Mouse (Mus musculus): ENCODE measurements around the gene Gm10282. TPM values are rescaled to one million over a fixed set of nuclear protein-coding genes. Genes with fewer than 3 reads are reported as not detected.

Gene Gm10282
- polyA plus RNA-seq, 1 experiment from 2014 or later: 20.1 TPM

DNA sequence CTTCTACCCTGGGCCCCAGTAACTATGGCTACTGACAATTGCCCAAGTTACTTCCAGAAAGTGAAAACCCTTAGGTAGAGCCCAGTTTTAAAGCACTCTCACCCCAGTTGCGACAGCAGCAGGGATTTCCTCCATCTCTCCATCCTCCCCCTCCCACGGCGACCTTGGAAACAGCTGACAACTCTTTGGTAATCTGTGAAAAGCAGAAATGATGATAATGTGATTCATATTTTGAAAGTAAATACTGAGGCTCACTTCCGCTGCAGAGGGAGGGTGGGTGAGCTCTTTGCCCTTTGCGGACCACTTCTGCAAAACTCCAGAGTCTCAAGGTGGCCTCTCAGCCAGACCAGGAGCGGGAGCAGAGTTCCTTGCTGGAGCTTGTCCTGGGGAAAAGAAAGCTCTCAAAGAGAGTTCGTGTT lies 17.4 kb upstream of the Gm10282 start:
- no peaks in the 10 kb centered on the region for H3K9me3 ChIP-seq
- H3K4me2 ChIP-seq: 0 out of 2 replicates have a peak overlapping the region, but pooled peaks have one; percentile 94
- peaks cover 3% of the 10 kb centered on the region; the same call in 1 of the 2 replicates for H3K36me3 ChIP-seq
- peaks cover 44% of the 10 kb centered on the region for H3K4me1 ChIP-seq
- peaks cover 25% of the 10 kb centered on the region for H3K27me3 ChIP-seq
- H3K4me3 ChIP-seq: peak overlapping the region; percentile 68; the same call in 1 of the 2 replicates
- WGBS: 67% methylated on average over 7 of the region's 7 CpGs
- H3K27ac ChIP-seq: no peak overlapping the region
- H3K9ac ChIP-seq: no peak overlapping the region
- no peak for ATAC-seq (ENCODE audit: insufficient number of reproducible peaks, low FRiP score, low TSS enrichment, low read depth)

DNA sequence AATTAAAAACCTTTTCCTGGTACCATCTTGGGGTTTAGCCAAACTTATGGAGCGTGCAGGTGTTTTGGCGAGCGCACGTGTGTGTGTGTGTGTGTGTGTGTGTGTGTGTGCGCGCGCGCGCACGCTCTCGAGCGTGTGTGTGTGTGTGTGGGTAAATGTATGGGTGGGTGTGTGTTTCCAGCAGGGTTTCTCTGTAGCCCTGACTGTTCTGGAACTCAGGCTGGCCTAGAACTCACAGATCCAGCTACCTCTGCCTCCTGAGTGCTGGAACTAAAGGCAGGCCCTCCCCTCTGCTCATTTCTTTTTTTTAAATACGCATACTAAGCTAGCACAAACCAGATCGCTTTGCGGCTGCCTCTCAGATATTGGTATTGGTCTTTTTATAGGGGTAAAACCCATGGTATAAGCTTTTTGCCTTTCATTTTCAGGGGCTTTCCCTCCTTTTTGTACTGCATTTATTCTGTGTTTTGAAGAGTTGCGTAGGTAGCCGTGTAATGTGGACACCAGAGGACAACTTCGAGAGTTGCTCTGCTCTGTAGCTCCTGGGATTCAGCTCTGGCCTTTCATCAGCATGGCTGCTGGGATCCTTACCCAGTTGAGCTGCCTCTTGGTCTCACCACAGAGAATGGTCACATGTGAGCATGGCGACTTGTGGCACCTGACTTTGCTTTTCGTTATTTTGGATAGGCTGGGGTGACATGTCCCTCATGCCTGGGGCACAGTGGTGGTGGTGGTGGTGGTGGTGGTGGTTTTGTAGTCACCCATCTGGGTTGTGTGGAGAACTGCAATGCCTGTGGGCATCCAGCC lies 16.8 kb upstream of the Gm10282 start:
- Histone ChIP-seq H3K27ac (no peak overlapping the region; the same call in 1 of the 2 replicates), H3K9ac (no peak overlapping the region), H3K36me3 (peaks cover 3% of the 10 kb centered on the region; the same call in 1 of the 2 replicates), H3K4me2 (peak overlapping the region; percentile 94), H3K4me1 (peaks cover 44% of the 10 kb centered on the region), H3K4me3 (peak overlapping the region; percentile 68), H3K27me3 (peaks cover 25% of the 10 kb centered on the region), H3K9me3 (no peaks in the 10 kb centered on the region)
- ATAC-seq (ENCODE audit: insufficient number of reproducible peaks, low FRiP score, low TSS enrichment, low read depth): no peak
- WGBS: 89% methylated on average over 20 of the region's 20 CpGs

DNA sequence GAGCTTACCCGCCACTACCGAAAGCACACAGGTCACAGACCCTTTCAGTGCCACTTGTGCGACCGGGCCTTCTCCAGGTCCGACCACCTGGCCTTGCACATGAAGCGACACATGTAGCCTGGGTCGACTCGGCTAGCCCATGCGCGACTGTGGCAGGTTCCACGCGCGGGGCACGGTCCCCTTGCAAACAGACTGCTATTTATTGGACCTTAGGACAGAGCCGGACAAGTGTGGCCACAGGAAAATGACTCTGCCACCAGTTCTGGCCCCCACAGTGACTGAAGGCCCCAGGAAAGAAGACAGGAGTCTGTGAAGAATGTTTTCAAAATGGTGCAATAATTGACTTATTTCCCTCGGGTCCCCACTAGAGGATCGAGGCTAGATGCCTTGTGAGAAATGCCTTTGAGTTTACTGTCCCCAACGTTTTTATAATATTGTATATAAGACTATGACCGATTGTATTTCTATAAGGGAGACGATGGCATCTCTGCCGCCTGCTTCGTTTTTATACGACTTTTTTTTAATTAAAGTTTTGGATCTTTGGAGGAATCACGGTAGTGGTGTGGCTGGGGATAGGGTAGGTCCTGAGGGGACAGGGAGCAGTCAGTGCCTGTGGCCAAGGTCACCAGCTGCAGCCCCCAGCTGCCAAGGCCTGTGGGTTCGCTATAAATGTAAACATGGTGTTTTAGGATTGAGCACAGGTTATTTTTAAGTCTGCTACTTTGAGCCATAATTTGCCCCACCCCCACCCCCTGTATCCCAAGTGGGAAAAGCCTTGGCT lies 15.9 kb upstream of the Gm10282 start:
- Histone ChIP-seq H3K27ac (no peak overlapping the region), H3K27me3 (peaks cover 25% of the 10 kb centered on the region)

DNA sequence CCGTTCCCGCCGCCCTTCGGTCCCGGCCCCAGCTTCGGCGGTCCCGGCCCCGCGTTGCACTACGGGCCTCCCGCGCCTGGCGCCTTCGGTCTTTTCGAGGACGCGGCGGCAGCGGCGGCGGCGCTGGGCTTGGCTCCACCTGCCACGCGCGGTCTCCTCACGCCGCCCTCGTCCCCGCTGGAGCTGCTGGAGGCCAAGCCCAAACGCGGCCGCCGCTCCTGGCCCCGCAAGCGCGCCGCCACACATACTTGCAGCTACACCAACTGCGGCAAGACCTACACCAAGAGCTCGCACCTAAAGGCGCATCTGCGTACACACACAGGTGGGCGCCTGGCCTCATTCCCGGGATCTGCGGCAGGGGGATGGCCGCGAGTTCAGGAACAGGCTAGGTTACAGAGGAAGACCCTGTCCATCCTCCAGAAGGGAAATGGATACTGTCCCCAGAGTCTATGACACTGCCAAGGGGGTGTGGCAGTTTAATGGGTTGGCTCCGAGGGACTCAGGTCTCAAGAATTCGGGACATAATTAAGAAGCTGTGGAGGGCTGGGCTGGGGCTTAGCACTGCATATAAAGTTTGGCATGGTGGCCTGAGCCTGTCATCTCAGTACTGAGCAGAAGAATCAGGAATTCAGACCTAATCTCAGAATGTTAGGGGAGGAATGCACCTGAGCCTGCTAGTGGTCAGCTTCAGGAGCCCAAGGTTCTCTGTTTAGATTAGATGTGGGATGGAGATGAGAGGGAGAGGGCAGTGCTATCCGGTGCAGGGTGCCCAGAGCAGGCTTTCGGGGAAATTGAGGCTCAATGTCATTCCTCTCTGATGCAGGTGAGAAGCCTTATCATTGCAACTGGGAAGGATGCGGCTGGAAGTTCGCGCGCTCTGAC lies 15.1 kb upstream of the Gm10282 start:
- peak overlapping the region; percentile 81 for H3K27ac ChIP-seq
- peaks cover 25% of the 10 kb centered on the region for H3K27me3 ChIP-seq
- 7% methylated on average over 52 of the region's 55 CpGs for WGBS
- no peak for ATAC-seq (ENCODE audit: insufficient number of reproducible peaks, low FRiP score, low TSS enrichment, low read depth)
- H3K4me2 ChIP-seq: peak overlapping the region; percentile 94
- H3K4me3 ChIP-seq: peak overlapping the region; percentile 68
- H3K36me3 ChIP-seq: peaks cover 3% of the 10 kb centered on the region; the same call in 1 of the 2 replicates
- peaks cover 48% of the 10 kb centered on the region for H3K4me1 ChIP-seq
- H3K9me3 ChIP-seq: no peaks in the 10 kb centered on the region
- H3K9ac ChIP-seq: peak overlapping the region; percentile 75

More for the DNA sequence above, 15.9 kb upstream of the Gm10282 start:
- Histone ChIP-seq H3K9ac (no peak overlapping the region), H3K4me2 (peak overlapping the region; percentile 94), H3K4me1 (peaks cover 48% of the 10 kb centered on the region), H3K4me3 (peak overlapping the region; percentile 68), H3K36me3 (peaks cover 3% of the 10 kb centered on the region; the same call in 1 of the 2 replicates), H3K9me3 (no peaks in the 10 kb centered on the region)
- 48% methylated on average over 25 of the region's 25 CpGs for WGBS
- no peak for ATAC-seq (ENCODE audit: insufficient number of reproducible peaks, low FRiP score, low TSS enrichment, low read depth)

DNA sequence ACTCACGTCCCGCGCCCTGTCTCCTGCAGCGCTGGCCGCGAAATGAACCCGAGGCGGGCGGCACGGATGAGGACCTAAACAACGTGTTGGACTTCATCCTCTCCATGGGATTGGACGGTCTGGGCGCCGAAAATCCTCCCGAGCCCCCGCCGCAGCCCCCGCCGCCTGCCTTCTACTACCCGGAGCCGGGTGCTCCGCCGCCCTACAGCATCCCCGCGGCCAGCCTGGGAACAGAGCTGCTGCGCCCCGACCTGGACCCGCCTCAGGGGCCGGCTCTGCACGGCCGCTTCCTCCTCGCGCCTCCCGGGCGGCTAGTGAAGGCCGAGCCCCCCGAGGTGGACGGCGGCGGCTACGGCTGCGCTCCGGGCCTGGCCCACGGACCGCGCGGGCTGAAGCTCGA lies 14.3 kb upstream of the Gm10282 start:
- Histone ChIP-seq H3K4me2 (peak overlapping the region; percentile 94), H3K36me3 (peaks cover 3% of the 10 kb centered on the region; the same call in 1 of the 2 replicates), H3K27me3 (peaks cover 25% of the 10 kb centered on the region), H3K9me3 (no peaks in the 10 kb centered on the region), H3K4me3 (peak overlapping the region; percentile 68), H3K9ac (peak overlapping the region; percentile 75), H3K4me1 (peaks cover 48% of the 10 kb centered on the region), H3K27ac (peak overlapping the region; percentile 81)
- peak; percentile 1; the same call in 1 of the 2 replicates for ATAC-seq (ENCODE audit: insufficient number of reproducible peaks, low FRiP score, low TSS enrichment, low read depth)
- WGBS: 1% methylated on average over 45 of the region's 48 CpGs

DNA sequence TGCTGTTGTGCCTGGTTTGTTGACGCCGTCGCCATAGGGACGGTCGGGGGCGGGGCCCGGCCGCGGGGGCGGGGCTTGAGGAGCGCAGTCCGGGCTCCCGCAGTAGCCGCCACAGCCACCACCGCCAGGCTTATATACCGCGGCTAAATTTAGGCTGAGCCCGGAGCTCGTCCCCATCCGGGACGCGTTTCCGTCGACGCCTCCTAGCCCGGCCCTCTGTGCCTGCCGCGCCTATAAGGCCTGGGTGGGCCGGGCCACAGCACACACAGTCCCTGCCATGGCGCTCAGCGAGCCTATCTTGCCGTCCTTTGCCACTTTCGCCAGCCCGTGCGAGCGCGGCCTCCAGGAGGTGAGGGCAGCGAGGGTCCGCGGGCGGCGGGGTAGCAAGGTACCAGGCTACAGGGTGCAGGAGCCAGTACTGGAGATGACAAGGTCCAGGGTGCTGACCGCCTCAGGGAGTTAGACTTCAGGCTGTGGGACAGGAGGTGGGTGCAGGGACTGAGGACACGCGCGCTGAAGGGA lies 13.8 kb upstream of the Gm10282 start, which contains the start of gene Klf2:
Gene Klf2 (plus strand): TSS at position 233 of the 522 bp plus-strand sequence.
- H3K27ac ChIP-seq: peak within 1 kb of the TSS; percentile 81
- no peaks in the 10 kb centered on the region for H3K9me3 ChIP-seq
- peaks cover 25% of the 10 kb centered on the region for H3K27me3 ChIP-seq
- under 1% methylated on average over 46 of the region's 46 CpGs for WGBS
- ATAC-seq (ENCODE audit: insufficient number of reproducible peaks, low FRiP score, low TSS enrichment, low read depth): peak; percentile 96
- peak within 1 kb of the TSS; percentile 94 for H3K4me2 ChIP-seq
- H3K4me3 ChIP-seq: peak within 1 kb of the TSS; percentile 68
- H3K36me3 ChIP-seq: peaks cover 3% of the 10 kb centered on the region; the same call in 1 of the 2 replicates
- peak within 1 kb of the TSS; percentile 75 for H3K9ac ChIP-seq
- peaks cover 48% of the 10 kb centered on the region for H3K4me1 ChIP-seq

DNA sequence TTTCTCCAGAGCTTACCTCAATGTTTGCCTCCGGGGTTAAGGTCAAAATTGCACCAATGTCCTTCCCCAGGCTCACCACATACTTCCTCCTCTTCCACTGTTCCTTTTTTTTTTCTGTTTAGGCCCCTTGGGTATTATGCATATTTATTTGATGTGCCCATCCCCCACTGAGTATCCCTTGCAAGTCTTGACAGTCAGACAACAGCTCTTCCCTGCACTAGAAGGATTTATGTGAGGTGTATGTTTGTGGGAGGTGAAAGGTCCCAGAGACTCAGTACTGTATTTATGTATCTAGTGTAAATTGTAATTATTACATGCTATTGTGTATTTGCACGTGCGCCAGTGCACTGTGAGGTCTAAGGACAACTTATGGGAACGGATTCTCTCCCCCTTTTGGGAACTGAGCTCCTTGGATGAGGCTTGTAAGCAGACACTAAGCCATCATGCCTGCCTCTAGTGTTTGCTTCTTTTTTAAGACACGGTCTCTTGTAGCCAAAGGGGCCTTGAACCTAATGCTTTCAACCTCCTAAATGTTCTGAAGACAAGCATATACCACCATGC lies 12.8 kb upstream of the Gm10282 start:
- no peak for ATAC-seq (ENCODE audit: insufficient number of reproducible peaks, low FRiP score, low TSS enrichment, low read depth)
- peaks cover 3% of the 10 kb centered on the region; the same call in 1 of the 2 replicates for H3K36me3 ChIP-seq
- H3K4me2 ChIP-seq: no peak overlapping the region
- H3K9ac ChIP-seq: no peak overlapping the region
- peaks cover 25% of the 10 kb centered on the region for H3K27me3 ChIP-seq
- H3K4me3 ChIP-seq: no peak overlapping the region
- no peaks in the 10 kb centered on the region for H3K9me3 ChIP-seq
- 50% methylated on average over 5 of the region's 5 CpGs for WGBS
- no peak overlapping the region for H3K27ac ChIP-seq
- peaks cover 43% of the 10 kb centered on the region for H3K4me1 ChIP-seq

DNA sequence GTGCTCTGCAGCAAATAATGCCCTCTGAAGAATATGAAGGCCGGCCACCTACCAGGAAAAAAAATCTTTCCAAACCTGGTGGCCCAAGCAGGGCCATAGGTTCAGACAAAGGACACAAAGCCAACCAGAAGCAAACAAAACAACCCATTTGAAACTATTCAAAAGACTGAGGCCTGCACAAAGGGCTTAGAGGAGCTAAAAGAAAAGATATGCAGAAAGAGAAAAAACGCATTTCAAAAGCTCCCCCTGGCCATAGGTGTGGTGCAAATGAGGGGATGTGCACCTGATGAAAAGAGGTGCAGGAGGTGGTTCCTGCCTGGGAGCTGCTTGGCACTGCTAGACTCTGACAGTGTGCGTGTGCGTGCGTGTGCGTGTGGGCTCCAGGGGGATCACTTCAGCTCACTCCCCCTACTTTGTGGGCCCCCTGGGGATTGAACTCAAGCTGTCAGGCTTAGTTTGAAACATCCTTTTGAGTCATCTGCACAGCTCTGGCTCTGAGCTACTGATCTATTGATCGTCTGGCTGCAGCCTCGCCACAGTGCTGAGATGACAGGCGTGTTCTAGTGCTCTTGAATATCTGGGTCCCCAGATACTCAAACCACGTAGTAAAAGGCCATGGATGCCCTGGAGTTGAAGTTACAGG lies 11.1 kb upstream of the Gm10282 start:
- Histone ChIP-seq H3K4me1 (peaks cover 28% of the 10 kb centered on the region), H3K9me3 (no peaks in the 10 kb centered on the region), H3K27ac (no peak overlapping the region), H3K4me2 (no peak overlapping the region), H3K36me3 (no peaks in the 10 kb centered on the region), H3K27me3 (peaks cover 23% of the 10 kb centered on the region), H3K4me3 (no peak overlapping the region), H3K9ac (no peak overlapping the region)
- WGBS: 48% methylated on average over 10 of the region's 10 CpGs
- ATAC-seq (ENCODE audit: insufficient number of reproducible peaks, low FRiP score, low TSS enrichment, low read depth): no peak

DNA sequence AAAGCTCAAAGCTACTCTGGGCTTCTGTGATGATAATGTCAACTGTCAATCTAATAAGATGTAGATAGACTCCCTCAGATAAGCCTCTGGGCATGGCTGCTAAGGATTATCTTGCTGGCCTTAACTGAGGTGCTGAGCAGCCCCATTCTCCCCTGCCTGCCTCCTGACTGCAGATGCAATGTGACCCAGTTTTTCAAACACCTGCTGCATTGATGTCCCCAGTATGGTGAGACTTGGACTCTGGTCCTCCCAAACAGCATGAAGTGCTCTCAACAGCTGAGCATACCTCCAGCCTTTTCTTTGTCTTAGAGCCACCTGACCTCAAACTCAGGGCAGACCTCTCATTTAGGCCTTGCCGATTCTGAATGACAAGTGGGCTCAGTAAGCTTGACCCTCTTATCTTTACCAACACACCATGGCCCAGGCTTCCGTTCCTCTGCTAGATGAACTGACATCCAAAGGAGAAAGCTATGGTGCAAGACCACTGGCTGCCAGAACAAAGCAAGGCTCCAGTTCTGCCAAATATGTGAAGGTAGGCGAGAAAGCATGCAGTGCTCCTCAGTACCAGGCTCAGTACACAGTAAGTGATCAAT lies 8.0 kb upstream of the Gm10282 start:
- WGBS: 73% methylated on average over 3 of the region's 3 CpGs
- Histone ChIP-seq H3K9me3 (no peaks in the 10 kb centered on the region), H3K4me1 (peaks cover 8% of the 10 kb centered on the region; the same call in 1 of the 2 replicates), H3K27me3 (no peaks in the 10 kb centered on the region), H3K36me3 (no peaks in the 10 kb centered on the region), H3K4me2 (no peak overlapping the region), H3K4me3 (no peak overlapping the region), H3K9ac (no peak overlapping the region), H3K27ac (no peak overlapping the region)
- no peak for ATAC-seq (ENCODE audit: insufficient number of reproducible peaks, low FRiP score, low TSS enrichment, low read depth)

DNA sequence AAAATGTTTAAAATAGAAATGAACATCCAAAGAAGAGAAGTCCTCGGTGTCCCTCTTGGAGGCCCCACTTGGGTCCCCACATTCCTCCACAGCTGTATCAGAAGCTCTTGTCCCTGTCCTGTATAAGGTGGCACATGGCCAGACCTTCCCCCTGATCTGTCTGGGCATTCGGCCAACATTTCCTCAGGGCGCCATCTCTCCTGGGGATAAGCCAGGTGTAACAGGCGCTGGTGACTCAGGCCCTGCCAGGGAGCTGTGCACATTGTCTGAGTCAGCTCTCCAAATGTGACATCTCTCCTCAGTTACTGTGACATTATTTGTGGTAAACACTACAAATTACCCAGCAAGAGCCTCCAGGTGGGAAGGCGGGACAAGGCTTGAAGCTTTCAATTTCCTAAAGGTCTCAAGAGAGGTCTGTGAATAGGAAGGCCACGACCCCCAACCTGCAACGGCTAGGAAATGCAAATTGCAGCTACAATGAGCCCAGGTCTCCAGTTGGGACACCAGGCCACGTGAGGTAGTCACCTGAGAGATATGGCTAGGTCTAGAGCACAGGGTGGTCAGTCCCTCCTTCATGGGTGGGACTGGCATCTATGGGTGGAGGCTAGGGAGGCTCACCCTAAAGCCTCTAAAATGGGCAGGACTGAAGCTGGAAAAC lies 5.9 kb upstream of the Gm10282 start:
- no peaks in the 10 kb centered on the region for H3K36me3 ChIP-seq
- no peak overlapping the region for H3K27ac ChIP-seq
- ATAC-seq (ENCODE audit: insufficient number of reproducible peaks, low FRiP score, low TSS enrichment, low read depth): no peak
- H3K4me1 ChIP-seq: no peaks in the 10 kb centered on the region
- no peaks in the 10 kb centered on the region for H3K9me3 ChIP-seq
- 38% methylated on average over 8 of the region's 8 CpGs for WGBS
- no peaks in the 10 kb centered on the region for H3K27me3 ChIP-seq
- no peak overlapping the region for H3K4me2 ChIP-seq
- H3K4me3 ChIP-seq: no peak overlapping the region
- H3K9ac ChIP-seq: no peak overlapping the region
